Mouse (Mus musculus): ENCODE measurements around the gene Kcnn4.

DNA sequence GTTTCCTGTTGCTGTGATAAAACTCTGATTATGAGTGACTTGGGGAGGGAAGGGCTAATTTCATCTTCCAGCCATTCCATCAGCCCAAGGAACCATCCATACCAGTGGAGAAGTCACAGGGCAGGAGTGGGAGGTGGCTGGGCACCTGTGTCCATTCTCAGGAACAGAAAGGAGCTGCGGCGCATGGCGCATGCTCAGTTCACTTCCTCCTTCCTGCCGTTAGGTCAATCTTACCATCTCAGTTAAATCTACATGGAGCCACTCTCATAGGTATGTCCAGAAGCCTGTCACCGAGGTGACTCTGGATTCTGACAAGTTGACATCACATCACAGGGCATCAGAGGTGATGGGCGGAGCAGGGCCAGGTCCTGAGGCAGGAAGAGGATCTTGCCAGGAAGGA, 14.4 kb upstream of the Kcnn4 start:
- TF ChIP-seq POLR2A (IDR thresholded peaks at IDR 0.05; ENCODE audit: borderline replicate concordance, extremely low read depth, low read depth, low read length) (no peak), CTCF (IDR thresholded peaks at IDR 0.05; ENCODE audit: insufficient read depth, low read length) (no peak)
